In the genomic region with DNA sequence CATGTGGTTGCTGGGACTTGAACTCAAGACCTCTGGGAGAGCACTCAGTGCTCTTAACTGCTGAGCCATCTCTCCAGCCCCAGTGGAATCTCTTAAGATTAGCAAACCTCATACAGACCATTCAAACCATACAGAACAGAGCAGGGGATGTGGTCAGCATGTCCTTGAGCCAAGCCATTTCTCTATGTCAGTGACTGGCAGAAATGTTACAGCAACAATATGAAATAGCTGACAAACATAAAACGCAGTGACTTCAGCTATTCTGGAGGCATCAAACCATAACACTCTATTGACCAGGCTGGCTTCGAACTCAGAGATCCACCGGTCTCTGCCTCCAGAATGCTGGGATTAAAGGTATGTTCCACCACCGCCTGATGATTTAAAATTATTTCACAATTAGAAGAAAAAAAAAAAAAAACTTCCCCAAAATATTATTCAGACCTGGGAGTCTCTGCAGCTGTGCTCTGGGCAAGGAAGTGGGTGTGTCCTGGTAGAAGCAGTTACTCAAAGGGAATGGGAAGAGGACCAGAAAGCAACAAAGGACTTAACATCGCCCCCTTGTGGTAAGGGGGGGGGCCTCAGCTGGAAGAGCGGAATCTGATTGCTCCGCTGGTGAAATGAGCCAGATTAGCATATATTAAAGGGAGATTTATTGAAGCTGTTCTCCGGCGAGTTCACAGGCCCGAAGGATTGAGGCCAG, we compare ENCODE assay signal across 8 mouse cellular contexts. TPM values are rescaled to one million over a fixed set of nuclear protein-coding genes. Genes with fewer than 3 reads are reported as not detected.
DNase-seq lines count a peak whose midpoint lies in the region; ATAC-seq and TF ChIP-seq lines count a peak whose summit lies in the region.

No protein-coding gene starts in this region.

- peaks cover 24% of the 10 kb centered on the region for H3K4me1 ChIP-seq in forebrain, embryonic 10.5 days
- peaks cover 10 to 18% of the 10 kb centered on the region in 2 experiments for H3K4me1 ChIP-seq in heart, embryonic 14.5 days (ENCODE audit: control insufficient read depth in 2 of 2, insufficient read depth in 2 of 2, low read length in 2 of 2)
- peaks cover 18 to 35% of the 10 kb centered on the region in 2 experiments for H3K4me1 ChIP-seq in liver, embryonic 14.5 days (replicated peaks; ENCODE audit: control insufficient read depth in 2 of 2, insufficient read depth in 2 of 2, low read length in 1 of 2)
- H3K4me1 ChIP-seq in stomach, postnatal 0 days (replicated peaks; ENCODE audit: control insufficient read depth, insufficient read depth), result no peaks in the 10 kb centered on the region

- 24% methylated on average over 10 of the region's 10 CpGs for WGBS in forebrain, embryonic 10.5 days
- WGBS in heart, embryonic 14.5 days, result 26% methylated on average over 10 of the region's 10 CpGs
- 24% methylated on average over 10 of the region's 10 CpGs for WGBS in liver, embryonic 14.5 days (ENCODE audit: insufficient replicate concordance)
- 22% methylated on average over 10 of the region's 10 CpGs for WGBS in stomach, postnatal 0 days

- peak; percentile 87 for DNase-seq in c-Kit-positive CD71-negative TER-119-negative erythroid progenitor cells, embryonic 14.5 days (ENCODE audit: low read depth)
- DNase-seq in forebrain, embryonic 10.5 days (ENCODE audit: extremely low spot score, low spot score), result peak; percentile 87
- DNase-seq in kidney, postnatal 10 days, result peak; percentile 92
- peak; percentile 50 to 64 (median 54) for DNase-seq in liver, embryonic 14.5 days (ENCODE audit: low read depth in 3 of 3, low spot score in 3 of 3)
- peak; percentile 84 for DNase-seq in neural tube, embryonic 10.5 days (ENCODE audit: extremely low spot score, low spot score)
- DNase-seq in stomach, postnatal 0 days (ENCODE audit: low spot score), result peak; percentile 85

- peak; percentile 87 for TF ChIP-seq CTCF in liver, embryonic 14.5 days (IDR thresholded peaks at IDR 0.05; ENCODE audit: low read depth)
- TF ChIP-seq CTCF in stomach, postnatal 0 days (IDR thresholded peaks at IDR 0.05; ENCODE audit: low read depth), result peak; percentile 93

- peaks cover 51% of the 10 kb centered on the region for H3K27me3 ChIP-seq in forebrain, embryonic 10.5 days (ENCODE audit: poor library complexity, severe bottlenecking)
- no peaks in the 10 kb centered on the region for H3K27me3 ChIP-seq in heart, embryonic 14.5 days (ENCODE audit: control insufficient read depth, insufficient read depth, low read length)
- no peaks in the 10 kb centered on the region for H3K27me3 ChIP-seq in liver, embryonic 14.5 days (ENCODE audit: control insufficient read depth, insufficient read depth, low read length)
- no peaks in the 10 kb centered on the region for H3K27me3 ChIP-seq in stomach, postnatal 0 days (ENCODE audit: control insufficient read depth, insufficient read depth, low read length)

- H3K4me3 ChIP-seq in forebrain, embryonic 10.5 days, result peak overlapping the region; percentile 36
- no peak overlapping the region; a peak in 1 of 4 replicates for H3K4me3 ChIP-seq in heart, embryonic 14.5 days (ENCODE audit: control insufficient read depth in 1 of 2, insufficient read depth in 1 of 2, low read depth in 1 of 2, low read length in 2 of 2)
- peak overlapping the region; percentile 36 to 37; a peak in 2 of 4 replicates for H3K4me3 ChIP-seq in liver, embryonic 14.5 days (ENCODE audit: insufficient read depth in 1 of 2, low read depth in 2 of 2, low read length in 2 of 2)
- no peak overlapping the region for H3K4me3 ChIP-seq in stomach, postnatal 0 days (ENCODE audit: low read depth, low read length)

- no peaks in the 10 kb centered on the region for H3K9me3 ChIP-seq in forebrain, embryonic 10.5 days
- H3K9me3 ChIP-seq in heart, embryonic 14.5 days (ENCODE audit: control insufficient read depth, low read length), result no peaks in the 10 kb centered on the region
- no peaks in the 10 kb centered on the region for H3K9me3 ChIP-seq in liver, embryonic 14.5 days (ENCODE audit: control insufficient read depth, low read length)
- H3K9me3 ChIP-seq in stomach, postnatal 0 days (ENCODE audit: control insufficient read depth, low read length), result no peaks in the 10 kb centered on the region

- no peak overlapping the region; the same call in 1 of the 2 replicates for H3K9ac ChIP-seq in heart, embryonic 14.5 days (ENCODE audit: low read length)
- no peak overlapping the region for H3K9ac ChIP-seq in liver, embryonic 14.5 days (replicated peaks)
- H3K9ac ChIP-seq in stomach, postnatal 0 days (ENCODE audit: low read length), result no peak overlapping the region

- TF ChIP-seq EP300 in liver, embryonic 14.5 days (IDR thresholded peaks at IDR 0.05; ENCODE audit: low read depth), result no peak
- TF ChIP-seq EP300 in stomach, postnatal 0 days (optimal IDR thresholded peaks at IDR 0.05), result no peak

- peak; percentile 90 for ATAC-seq in CD4-positive, CD25-positive, alpha-beta regulatory T cell, adult 4 months
- peak; percentile 74; the same call in 1 of the 2 replicates for ATAC-seq in heart, embryonic 14.5 days (ENCODE audit: insufficient number of reproducible peaks, insufficient read depth, low FRiP score, low read depth)
- ATAC-seq in liver, embryonic 14.5 days (ENCODE audit: insufficient read depth), result peak; percentile 32; the same call in 1 of the 2 replicates
- ATAC-seq in stomach, postnatal 0 days (ENCODE audit: low FRiP score, low TSS enrichment), result peak; percentile 84

- H3K36me3 ChIP-seq in forebrain, embryonic 10.5 days (replicated peaks), result no peaks in the 10 kb centered on the region
- H3K36me3 ChIP-seq in heart, embryonic 14.5 days (ENCODE audit: control insufficient read depth, insufficient read depth, low read length), result no peaks in the 10 kb centered on the region
- no peaks in the 10 kb centered on the region for H3K36me3 ChIP-seq in liver, embryonic 14.5 days (replicated peaks; ENCODE audit: control insufficient read depth, insufficient read depth, low read depth)
- H3K36me3 ChIP-seq in stomach, postnatal 0 days (ENCODE audit: control insufficient read depth, insufficient read depth, low read length), result no peaks in the 10 kb centered on the region

- peak overlapping the region; percentile 52 for H3K4me2 ChIP-seq in heart, embryonic 14.5 days (ENCODE audit: low read length)
- peak overlapping the region; percentile 69 for H3K4me2 ChIP-seq in liver, embryonic 14.5 days (ENCODE audit: low read depth)
- peak overlapping the region; percentile 17; the same call in 1 of the 2 replicates for H3K4me2 ChIP-seq in stomach, postnatal 0 days (replicated peaks; ENCODE audit: low read depth)

- peak overlapping the region; percentile 80 for H3K27ac ChIP-seq in forebrain, embryonic 10.5 days
- no peak overlapping the region for H3K27ac ChIP-seq in heart, embryonic 14.5 days (replicated peaks in 1 of 2; ENCODE audit: control insufficient read depth in 1 of 2, insufficient read depth in 1 of 2, low read depth in 2 of 2, low read length in 2 of 2)
- H3K27ac ChIP-seq in liver, embryonic 14.5 days, result no peak overlapping the region
- H3K27ac ChIP-seq in stomach, postnatal 0 days (replicated peaks), result no peak overlapping the region

RNA-seq across cellular contexts. Expression of gene Rab11fip5, which starts 5.9 kb away (rescaled TPM):
- polyA plus RNA-seq in CD4-positive, CD25-positive, alpha-beta regulatory T cell, adult 4 months (2017; shearing (Covaris generic)), result under 1 TPM; 0.14 to 0.42 TPM
- polyA plus RNA-seq in forebrain, embryonic 10.5 days (2016; fragmentation: Nextera tagmentation; extraction: Ambion mirVana), result 2.5 and 3.1 TPM in 2 replicates
- polyA plus RNA-seq in heart, embryonic 14.5 days (2014; fragmentation: Nextera tagmentation; extraction: Ambion mirVana), result 36.5 and 42.2 TPM in 2 replicates
- 0.29 and 0.40 TPM in 2 replicates for polyA plus RNA-seq in liver, embryonic 14.5 days (2012; rRNA removed)
- 0.33 and 0.61 TPM in 2 replicates for polyA plus RNA-seq in liver, embryonic 14.5 days (2014; fragmentation: Nextera tagmentation; extraction: Ambion mirVana)
- polyA plus RNA-seq in stomach, postnatal 0 days (2015; fragmentation: Nextera tagmentation; extraction: Ambion mirVana), result 7.6 and 8.3 TPM in 2 replicates

RNA-seq across cellular contexts. Expression of gene Noto, which starts 43.3 kb away (rescaled TPM):
- polyA plus RNA-seq in CD4-positive, CD25-positive, alpha-beta regulatory T cell, adult 4 months (2017; shearing (Covaris generic)), result not detected
- polyA plus RNA-seq in forebrain, embryonic 10.5 days (2016; fragmentation: Nextera tagmentation; extraction: Ambion mirVana), result not detected in 2 replicates
- polyA plus RNA-seq in heart, embryonic 14.5 days (2014; fragmentation: Nextera tagmentation; extraction: Ambion mirVana), result not detected in 2 replicates
- polyA plus RNA-seq in liver, embryonic 14.5 days (2012; rRNA removed), result not detected in 2 replicates
- polyA plus RNA-seq in liver, embryonic 14.5 days (2014; fragmentation: Nextera tagmentation; extraction: Ambion mirVana), result not detected in 2 replicates
- not detected in 2 replicates for polyA plus RNA-seq in stomach, postnatal 0 days (2015; fragmentation: Nextera tagmentation; extraction: Ambion mirVana)

RNA-seq across cellular contexts. Expression of gene Sfxn5, which starts 47.1 kb away (rescaled TPM):
- 1 to 10 TPM; 2.9 to 3.1 TPM for polyA plus RNA-seq in CD4-positive, CD25-positive, alpha-beta regulatory T cell, adult 4 months (2017; shearing (Covaris generic))
- polyA plus RNA-seq in forebrain, embryonic 10.5 days (2016; fragmentation: Nextera tagmentation; extraction: Ambion mirVana), result 11.7 and 14.3 TPM in 2 replicates
- polyA plus RNA-seq in heart, embryonic 14.5 days (2014; fragmentation: Nextera tagmentation; extraction: Ambion mirVana), result 2.7 and 3.1 TPM in 2 replicates
- polyA plus RNA-seq in liver, embryonic 14.5 days (2012; rRNA removed), result 0.69 and 0.77 TPM in 2 replicates
- 0.49 and 1.2 TPM in 2 replicates for polyA plus RNA-seq in liver, embryonic 14.5 days (2014; fragmentation: Nextera tagmentation; extraction: Ambion mirVana)
- 8.4 and 8.9 TPM in 2 replicates for polyA plus RNA-seq in stomach, postnatal 0 days (2015; fragmentation: Nextera tagmentation; extraction: Ambion mirVana)

RNA-seq across cellular contexts. Expression of gene Smyd5, which starts 51.4 kb away (rescaled TPM):
- polyA plus RNA-seq in CD4-positive, CD25-positive, alpha-beta regulatory T cell, adult 4 months (2017; shearing (Covaris generic)), result 10 to 100 TPM; 23.2 to 45.4 TPM
- polyA plus RNA-seq in forebrain, embryonic 10.5 days (2016; fragmentation: Nextera tagmentation; extraction: Ambion mirVana), result 84.4 and 85.8 TPM in 2 replicates
- 30.5 and 33.5 TPM in 2 replicates for polyA plus RNA-seq in heart, embryonic 14.5 days (2014; fragmentation: Nextera tagmentation; extraction: Ambion mirVana)
- polyA plus RNA-seq in liver, embryonic 14.5 days (2012; rRNA removed), result 14.8 and 16.9 TPM in 2 replicates
- 16.9 and 17.7 TPM in 2 replicates for polyA plus RNA-seq in liver, embryonic 14.5 days (2014; fragmentation: Nextera tagmentation; extraction: Ambion mirVana)
- 14.1 and 14.7 TPM in 2 replicates for polyA plus RNA-seq in stomach, postnatal 0 days (2015; fragmentation: Nextera tagmentation; extraction: Ambion mirVana)

Comparison
In these comparisons a context has a peak if more than half of its experiments do, and no peak if none do; other contexts are left out.
1. ATAC-seq: peak in every context shown above with its lines; median percentile 90 in CD4-positive, CD25-positive, alpha-beta regulatory T cell, adult 4 months; 84 in stomach, postnatal 0 days; 74 in heart, embryonic 14.5 days; 32 in liver, embryonic 14.5 days.
2. H3K4me3 ChIP-seq: peak in forebrain, embryonic 10.5 days (single experiment) and liver, embryonic 14.5 days (2 of 2); none in heart, embryonic 14.5 days (0 of 2) and stomach, postnatal 0 days (single experiment).
3. H3K4me2 ChIP-seq: peak in every context shown above with its lines; median percentile 69 in liver, embryonic 14.5 days; 52 in heart, embryonic 14.5 days; 17 in stomach, postnatal 0 days.
4. Peak in every context shown above with its lines, with median percentiles within 50 percentile points of each other: DNase-seq.